Mouse (Mus musculus): ENCODE measurements around the gene Cic.

GRCm38 (mm10) chr7:25221102-25221883, 46.2 kb upstream of the Cic start, which contains the start of gene Zfp526:
- TF ChIP-seq POLR2A (IDR thresholded peaks at IDR 0.05; ENCODE audit: borderline replicate concordance, insufficient read depth, low read length) (peak; percentile 84), CTCF (IDR thresholded peaks at IDR 0.05; ENCODE audit: borderline replicate concordance, insufficient read depth, low read depth, low read length) (no peak)

Measured in cerebellum, adult 2 months (tissue).